Mouse (Mus musculus) ovary, postnatal 36 days (tissue): Measurements from ENCODE around the gene Grk3.

Experiments
- DNase-seq: peaks from one replicate; pipeline ENCODE4 v3.0.0; 2022; ENCODE audit warnings: low spot score, mixed read lengths

Gene Grk3

GRCm38 (mm10) chr5:113008496-113008895 is 7.1 kb downstream of the Grk3 start:
- DNase-seq, result no peak

DNA sequence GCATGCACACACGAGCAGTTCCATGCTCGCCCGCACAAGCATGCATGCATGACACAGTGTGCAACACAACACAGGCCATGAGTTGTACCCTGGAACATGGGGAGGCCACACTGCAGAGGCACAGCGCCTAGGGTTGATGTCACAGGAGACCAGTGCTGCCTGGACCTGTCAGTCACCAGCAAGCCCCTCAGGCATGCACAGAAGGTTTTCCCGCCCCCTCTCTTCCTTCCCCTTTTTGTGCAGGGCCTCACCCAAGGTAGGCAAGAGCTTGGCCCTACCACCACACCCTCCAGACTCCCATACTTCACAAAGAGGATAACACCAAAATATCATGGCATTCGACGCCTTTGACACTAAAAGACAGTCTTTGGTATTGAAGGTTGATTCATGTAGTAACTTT is 8.6 kb downstream of the Grk3 start:
- no peak for DNase-seq

DNA sequence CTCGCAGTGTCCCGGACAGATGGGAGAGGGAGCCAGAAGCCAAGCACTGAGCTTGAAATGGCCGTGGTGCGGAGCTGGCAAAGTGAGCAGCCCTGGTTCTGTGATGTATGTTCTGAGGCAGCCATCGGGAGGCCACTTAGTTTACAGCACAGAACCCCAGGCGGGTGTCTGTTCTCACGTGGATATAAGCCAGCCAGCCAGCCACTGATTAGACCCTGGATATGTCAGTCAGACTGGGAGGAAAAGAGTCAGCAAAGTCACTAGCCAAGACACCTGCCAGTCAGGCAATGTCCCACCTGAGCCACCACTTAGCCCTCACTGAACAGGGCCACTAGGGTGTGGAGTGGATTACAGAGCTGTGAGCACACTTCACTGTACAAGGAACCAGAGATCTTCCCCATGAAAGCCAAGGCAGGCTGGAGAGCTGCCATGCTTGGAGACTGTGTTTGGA is 9.6 kb downstream of the Grk3 start:
- no peak for DNase-seq

GRCm38 (mm10) chr5:113002821-113003380 is 12.7 kb downstream of the Grk3 start:
- DNase-seq, result no peak

GRCm38 (mm10) chr5:112999227-112999626 is 16.4 kb downstream of the Grk3 start:
- DNase-seq, result no peak

- DNase-seq, result no peak
These were observed 17.9 kb downstream of the Grk3 start for GRCm38 (mm10) chr5:112997516-112998186.

DNA sequence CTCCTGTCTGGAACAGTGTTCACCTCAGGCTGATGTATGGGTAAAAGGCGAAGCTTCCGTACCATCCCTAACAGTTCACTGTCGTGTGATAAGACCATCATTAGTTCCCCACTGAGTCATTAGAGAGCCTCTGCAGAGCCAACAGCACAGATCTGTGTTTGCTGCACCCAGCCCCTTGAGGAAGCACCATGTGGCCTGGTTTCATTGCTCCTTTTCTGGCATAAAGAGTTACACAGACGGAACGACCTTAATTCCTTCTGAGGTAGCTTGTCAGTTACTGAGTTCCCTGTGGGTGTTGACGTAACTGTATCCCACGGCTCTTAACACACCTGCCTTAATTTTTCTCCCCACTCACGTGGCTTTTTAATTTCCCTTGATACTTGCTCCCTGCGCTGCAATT is 24.3 kb downstream of the Grk3 start:
- DNase-seq, result no peak

DNA sequence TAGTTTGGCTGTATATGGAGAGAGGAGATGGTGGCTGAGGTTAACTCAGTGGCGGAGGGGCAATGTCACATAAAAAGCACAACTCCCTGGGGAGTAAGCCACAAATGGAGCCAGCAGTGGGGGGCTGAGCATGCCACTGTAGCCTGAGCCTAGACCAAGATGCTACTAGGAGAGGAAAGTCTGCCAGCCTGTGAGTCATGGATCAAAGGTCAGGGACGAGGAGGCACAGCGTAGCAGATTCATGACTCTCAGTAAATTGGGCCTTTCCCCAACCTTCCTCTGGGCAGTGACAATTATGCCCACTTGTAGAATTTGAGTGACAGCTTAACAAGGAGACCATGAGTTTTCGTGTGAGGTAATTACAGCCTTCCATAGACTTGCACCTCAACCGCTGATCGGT is 33.7 kb downstream of the Grk3 start:
- no peak for DNase-seq

DNA sequence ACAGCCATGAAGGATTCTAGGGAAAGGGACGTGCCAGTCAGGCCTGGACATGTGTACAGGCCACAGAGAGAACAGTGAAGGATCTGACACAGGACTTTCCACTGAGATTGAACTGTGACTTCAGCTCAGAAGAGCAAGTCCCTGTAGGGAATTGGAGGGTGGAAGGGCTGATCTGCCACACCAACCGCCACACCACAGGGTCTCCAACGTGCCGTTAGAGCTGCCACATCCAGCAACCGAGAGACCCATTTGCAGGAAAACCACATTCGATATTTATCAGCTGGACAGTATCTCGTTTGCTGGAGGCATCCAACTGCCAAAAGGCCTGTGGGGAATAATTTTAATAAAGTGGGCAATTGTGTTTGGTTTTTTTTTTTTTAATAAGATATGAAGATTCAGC is 35.9 kb downstream of the Grk3 start:
- DNase-seq, result no peak

DNA sequence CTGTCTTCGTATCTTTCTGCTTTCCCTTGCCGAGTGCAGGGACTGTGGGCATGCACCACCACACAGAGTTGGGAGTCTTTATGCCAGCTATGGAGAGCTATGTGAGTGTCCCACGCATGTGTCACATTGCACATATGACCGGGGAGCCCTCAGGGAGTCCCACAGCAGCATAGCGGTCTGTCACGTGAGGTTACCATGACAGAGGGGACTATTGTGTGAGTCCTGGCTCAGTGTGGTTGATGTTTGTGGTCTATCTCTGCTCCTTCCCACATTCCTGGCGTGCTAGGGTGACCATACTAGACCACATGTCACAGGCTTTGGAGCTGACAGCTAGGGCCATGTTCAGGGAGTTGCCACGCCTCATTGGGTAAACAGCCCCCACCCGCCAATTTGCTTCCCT is 36.4 kb downstream of the Grk3 start:
- no peak for DNase-seq

- DNase-seq, result no peak
These were observed 38.5 kb downstream of the Grk3 start for GRCm38 (mm10) chr5:112977089-112977488.

GRCm38 (mm10) chr5:112973596-112973995 is 42.0 kb downstream of the Grk3 start:
- no peak for DNase-seq

DNA sequence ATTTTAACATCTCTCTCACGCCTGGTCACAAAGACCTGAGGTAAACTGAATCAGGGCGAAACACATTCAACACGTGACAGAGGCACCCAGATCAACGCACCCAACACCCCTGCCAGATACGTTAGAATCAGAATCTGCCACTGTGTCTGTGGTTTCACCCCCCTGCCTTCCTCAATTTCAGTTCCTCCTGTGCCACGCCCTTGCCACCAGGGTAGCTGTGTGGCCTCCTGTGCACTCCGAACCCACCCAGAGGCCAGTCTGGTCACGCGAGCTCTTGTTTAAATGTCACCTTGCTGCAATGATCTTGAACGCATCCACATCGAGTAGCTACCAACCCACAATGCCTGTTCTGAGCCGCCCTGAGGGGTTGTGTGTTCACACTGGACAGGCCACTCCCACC is 43.3 kb downstream of the Grk3 start:
- no peak for DNase-seq

GRCm38 (mm10) chr5:112963495-112963894 is 52.1 kb downstream of the Grk3 start:
- no peak for DNase-seq

- DNase-seq, result no peak
These were observed 53.4 kb downstream of the Grk3 start for GRCm38 (mm10) chr5:112962166-112962565.

- DNase-seq, result no peak
These were observed 54.7 kb downstream of the Grk3 start for GRCm38 (mm10) chr5:112960911-112961310.

DNA sequence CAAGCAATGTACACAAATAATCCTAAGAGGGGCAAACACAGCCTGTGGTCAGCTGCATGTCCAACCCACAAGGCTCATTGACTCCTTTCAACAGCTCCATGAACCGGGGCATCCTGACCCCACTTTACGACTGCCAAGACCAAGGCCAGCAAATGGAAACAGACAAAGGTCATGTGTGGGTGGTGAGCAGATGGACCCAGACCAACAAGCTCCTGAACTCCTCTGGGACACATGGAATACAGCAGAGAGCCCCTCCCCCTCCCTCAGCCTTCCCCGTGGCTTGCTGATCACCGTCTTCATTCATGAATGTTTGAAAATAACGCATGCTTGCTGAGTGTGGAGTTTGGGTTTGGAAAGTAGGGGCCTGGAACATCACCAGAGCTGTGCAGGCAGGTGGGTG is 57.3 kb downstream of the Grk3 start:
- peak; percentile 64 for DNase-seq

GRCm38 (mm10) chr5:112956841-112957240 is 58.8 kb downstream of the Grk3 start:
- DNase-seq, result no peak

GRCm38 (mm10) chr5:112956368-112956767 is 59.2 kb downstream of the Grk3 start:
- DNase-seq, result no peak

- no peak for DNase-seq
These were observed 64.7 kb downstream of the Grk3 start for GRCm38 (mm10) chr5:112950847-112951246.

GRCm38 (mm10) chr5:112945925-112946324 is 69.7 kb downstream of the Grk3 start:
- no peak for DNase-seq

GRCm38 (mm10) chr5:112942244-112942643 is 73.3 kb downstream of the Grk3 start:
- DNase-seq, result no peak

GRCm38 (mm10) chr5:112941001-112941400 is 74.6 kb downstream of the Grk3 start:
- DNase-seq, result no peak

DNA sequence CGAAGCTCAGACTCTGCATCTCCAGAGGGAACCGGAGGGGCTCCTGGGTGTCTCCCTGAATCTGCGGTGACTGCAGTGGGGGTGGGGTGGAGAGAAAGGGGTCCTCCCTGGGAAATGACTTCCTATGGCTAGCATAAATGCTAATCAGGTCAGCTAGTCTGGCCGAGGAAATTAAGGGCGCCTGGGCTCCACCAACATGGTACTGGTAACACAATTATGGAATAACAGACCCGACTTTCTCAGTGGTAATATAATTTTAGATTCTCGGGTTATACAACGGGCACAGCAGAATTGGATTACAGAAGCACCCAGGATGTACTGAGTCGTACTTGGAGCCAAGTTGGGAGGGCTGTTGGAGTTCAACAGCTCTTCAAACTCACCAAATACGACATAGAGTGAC is 79.0 kb downstream of the Grk3 start:
- no peak for DNase-seq
